Mouse (Mus musculus) retina, adult 2 months (tissue): Measurements from ENCODE around the gene Mfap4.

ENCODE experiments used
- DNase-seq: peaks from one replicate; pipeline ENCODE4 v3.0.0-alpha.2; 2012; ENCODE audit warnings: low read depth, low spot score

Gene Mfap4

DNA sequence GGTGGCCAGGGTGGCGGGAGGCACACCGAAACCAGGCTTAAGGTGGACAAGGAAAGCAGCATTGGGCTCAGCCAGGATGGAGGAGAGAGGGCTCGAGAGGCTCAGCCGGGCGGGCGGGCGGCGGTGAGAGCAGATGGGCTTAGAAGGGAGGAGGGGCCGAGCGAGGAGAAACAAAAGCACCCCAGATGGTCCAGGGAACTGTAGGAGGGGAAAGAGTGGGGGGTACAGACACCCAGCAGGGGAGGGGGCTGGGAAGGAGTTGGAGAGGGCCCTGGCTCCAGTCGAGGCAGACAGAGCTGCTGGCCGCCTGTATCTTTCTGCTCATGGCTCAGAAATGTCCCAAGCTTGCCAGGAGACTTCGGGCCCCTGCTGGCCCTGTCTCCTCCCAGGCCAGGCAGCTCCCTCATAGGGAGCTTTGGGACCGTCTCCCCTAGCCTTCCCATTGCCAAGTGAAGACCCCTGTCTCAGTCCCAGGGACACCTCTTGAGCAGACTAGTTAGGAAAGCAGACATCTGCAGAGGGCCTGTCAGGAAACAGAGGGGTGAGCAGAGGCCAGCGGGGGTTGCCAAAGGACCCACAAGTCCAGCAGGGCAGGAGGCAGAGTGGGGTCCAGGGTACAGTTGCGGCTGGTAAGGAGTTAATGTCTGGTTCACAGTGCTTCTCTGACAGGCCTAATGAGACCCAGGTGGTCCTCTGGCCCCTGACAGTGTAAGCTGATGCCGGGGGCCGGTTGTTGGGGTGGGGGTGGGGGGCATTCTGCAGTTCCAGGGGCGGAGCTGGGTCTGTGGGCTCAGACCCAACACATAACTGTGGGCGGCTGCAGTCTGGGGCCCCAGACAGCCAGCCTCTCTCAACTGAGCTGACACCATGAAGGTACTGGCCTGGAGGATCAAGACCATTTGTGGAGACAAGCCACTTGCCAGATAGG, at the start of gene Mfap4:
Mfap4 (plus strand) TSS at position 819 of the 928 bp plus-strand sequence.
- no peak for DNase-seq

DNA sequence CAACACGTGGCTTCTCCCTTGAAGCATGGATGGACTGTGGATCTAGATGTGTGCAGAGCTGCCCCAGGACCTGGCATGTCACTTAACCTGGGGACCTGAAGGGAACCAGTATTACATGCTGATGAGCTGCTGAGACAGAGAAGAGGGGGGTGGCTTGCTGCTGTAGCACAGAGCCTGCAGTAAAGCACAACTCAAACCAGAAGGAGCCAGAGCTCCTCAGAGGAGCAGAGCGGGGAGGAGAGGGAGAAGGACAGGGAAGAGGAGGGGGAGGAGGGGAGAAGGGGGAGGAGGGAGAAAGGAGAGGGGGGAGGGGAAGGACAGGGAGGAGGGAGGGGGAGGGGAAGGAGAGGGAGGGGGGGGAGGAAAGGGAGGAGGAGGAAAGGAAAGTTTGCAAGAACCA, 48.9 kb upstream of the Mfap4 start:
- no peak for DNase-seq

DNA sequence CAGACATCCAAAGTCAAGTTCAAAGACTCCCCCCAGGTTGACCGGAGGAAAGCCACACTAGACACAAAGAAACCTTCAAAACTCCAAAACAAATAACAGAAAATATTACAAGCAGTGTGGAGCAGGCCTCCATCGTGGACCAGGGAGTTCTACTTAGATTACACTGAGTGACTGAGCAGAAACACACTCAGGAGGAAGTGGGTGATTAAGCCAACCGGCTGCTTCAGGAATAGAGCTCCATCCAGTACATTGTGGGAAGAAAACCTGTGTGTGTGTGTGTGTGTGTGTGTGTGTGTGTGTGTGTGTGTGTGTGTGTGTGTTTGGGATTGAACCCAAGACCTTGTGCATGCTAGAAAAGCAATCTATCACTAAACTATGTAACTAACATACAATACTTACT, 46.1 kb upstream of the Mfap4 start:
- no peak for DNase-seq

DNA sequence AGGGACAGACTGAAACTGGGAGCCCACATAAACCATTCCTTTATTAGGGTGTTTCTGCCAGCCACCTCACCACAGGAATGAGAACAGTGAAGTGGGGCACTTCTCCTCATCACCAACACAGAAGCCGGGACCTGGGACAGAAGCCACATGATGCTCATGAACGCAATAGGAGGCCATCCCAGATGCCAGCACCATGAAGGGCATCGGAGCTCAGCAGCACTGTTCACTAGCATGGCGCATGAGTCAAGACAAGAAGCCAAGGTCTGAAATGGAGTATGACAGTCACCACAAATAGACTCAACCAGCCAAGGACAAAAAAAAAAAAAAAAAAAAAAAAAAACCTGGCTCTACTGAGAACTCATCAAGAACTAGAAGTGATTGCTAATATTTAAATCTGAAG, 44.8 kb upstream of the Mfap4 start:
- no peak for DNase-seq

DNA sequence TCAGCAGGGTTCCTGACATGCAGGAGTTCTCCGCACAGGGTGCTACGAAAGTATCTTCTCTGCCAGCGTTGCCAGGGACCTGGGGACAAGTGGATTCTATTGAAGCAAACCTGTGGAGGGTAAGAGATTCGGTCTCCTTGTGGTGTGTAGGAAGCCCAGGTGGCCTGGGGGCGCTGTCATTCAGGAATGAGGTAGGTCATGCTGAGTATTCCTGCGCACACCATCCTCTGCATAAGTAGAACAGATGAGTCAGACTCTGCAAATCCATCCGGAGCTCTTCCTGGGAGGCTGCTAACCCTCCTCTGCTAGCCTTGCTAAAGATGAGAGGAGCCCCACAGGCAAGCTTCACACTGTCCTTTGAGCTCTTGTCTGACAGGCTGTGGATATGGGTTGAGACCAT, 43.6 kb upstream of the Mfap4 start:
- no peak for DNase-seq

DNA sequence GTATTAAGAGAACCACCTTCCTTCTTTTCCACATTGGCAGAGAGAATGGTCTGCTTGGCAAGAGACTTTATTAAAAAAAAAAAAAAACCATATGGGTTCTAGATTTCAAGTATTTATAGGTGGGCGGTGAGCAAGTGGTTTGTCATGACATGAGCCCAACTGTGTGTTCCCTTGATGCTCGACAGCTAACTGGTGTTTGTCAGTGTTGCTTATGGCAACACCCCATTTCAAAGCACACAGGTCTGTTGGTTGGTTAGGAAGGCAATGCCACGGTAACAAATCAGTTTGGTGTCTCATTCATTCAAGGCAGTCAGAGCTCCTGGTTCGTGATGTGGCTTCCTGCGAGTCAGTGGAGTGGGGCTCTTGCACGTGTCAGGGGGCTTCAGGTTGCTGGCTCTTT, 41.4 kb upstream of the Mfap4 start:
- DNase-seq: no peak

DNA sequence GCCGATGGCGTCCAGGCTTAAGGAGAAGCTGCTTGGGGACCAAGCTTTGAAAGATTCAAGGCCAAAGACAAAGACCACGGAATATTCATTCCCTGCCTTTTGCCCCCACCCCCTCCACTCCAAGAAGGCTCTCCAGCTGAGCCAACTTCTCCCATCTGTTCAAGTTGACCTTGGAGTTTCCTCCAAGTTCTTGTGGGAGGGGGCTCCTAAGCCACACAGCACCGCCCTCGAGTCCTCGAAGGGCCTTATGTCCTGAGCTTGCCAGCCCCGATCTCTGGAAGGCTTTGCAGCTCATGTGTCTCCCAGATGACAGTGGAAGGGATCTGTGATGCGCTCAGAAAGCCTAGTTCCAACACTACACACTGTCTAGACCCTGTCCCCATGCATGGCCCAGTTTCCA, 37.9 kb upstream of the Mfap4 start:
- DNase-seq: no peak

DNA sequence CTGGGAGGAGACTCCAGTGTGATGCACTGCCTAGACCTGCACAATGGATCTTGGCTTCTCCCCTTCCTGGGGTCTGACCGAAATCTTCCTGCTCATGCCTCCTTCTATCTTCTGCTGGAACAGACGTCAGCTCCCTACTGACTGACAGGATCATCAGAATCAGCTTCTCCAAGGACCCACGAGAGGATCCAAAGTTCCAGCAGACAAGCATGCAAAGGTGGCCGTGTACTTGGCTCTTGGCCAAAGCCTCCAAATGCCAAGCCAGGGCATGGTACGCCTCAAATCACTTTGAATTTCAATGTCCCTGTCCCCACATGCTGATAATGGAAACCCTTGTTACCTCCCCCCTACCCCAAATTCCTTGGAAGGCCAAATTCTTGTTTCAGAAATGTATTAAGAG, 37.2 kb upstream of the Mfap4 start:
- no peak for DNase-seq

DNA sequence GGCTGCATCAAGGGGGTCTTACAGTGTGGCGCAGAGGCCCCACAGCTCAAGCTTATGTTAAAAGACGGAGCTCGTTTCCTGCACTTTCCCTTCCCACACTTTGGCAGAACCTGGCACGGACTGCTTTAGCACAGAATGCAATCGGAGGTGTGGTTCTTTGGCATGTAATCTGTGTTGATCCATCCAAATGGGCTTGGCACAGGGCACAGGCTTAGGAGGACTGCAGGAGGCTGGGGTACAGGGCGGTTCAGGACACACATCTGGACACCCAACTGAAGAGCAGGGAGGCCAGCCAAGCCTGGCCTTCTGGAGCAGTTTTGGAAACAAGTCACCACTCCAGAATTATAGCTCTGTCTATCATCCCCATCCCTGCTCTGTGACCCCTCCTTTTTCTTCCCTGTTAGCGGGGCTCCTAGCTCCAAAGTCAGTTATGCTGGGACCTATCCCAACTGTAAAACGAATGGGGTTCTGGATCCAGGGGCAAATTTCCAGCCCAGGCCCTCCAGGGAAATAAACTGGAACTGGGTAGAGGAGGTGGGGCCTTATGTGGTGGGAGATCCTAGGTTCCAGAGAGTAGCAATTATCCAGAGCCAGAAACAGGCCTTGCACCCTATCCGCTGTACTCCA, 36.5 kb upstream of the Mfap4 start:
- DNase-seq: no peak

DNA sequence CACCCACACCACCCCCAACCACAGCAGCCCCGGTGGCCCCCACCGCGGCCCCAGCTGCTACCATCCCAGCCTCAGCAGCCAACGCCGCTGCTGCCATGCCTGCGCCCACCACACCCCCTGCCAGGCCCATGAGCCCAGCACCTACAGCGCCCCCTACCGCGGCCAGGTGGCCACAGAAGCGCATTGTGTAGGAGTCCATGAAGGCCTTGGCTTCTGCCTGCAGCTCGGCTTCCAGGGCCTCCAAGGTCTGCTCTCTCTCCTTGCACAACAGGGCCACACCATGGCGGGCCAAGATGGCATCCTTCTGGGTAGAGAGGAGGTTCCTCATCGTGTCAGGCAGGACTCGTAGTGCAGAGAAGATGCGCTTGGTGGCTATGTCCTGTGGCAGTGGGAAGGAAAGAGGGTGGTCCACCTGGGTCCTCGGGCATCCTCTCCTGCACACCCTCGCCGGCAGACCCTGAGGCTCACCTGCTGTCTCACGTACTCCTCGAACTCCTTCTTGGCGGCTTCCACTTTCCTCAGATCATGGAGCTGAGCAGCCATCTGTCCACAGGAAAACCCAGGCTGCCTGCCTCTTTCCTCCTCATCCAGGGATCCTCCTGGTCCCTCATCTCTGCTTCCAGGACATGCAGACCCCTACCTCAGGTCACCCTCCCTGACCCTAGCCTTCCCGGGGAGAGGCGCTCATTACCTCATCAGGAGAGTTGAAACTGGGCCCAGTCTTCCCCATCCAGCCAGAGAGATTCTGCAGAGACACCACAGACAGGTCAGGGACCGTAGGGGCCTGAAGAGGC, 35.5 kb upstream of the Mfap4 start:
- no peak for DNase-seq

DNA sequence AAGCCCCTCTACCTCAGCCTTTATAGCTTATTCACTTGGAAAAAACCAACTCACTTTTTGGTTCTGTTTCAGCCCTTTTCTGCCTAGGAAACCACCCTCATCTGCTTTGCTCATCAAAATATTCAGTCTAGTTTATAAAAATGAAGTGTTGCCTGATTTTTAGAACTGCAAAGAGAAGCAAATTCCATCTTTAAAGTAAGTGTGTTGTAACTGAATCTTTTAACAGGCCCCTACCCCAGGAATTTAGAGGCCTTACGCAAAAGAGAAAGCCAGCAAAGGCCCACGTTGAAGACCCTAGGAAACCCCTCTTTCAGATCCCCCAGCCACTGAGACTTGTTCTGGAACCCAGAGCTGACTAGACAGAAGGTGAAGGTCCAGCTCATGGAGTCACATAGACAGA, 21.2 kb upstream of the Mfap4 start:
- no peak for DNase-seq

DNA sequence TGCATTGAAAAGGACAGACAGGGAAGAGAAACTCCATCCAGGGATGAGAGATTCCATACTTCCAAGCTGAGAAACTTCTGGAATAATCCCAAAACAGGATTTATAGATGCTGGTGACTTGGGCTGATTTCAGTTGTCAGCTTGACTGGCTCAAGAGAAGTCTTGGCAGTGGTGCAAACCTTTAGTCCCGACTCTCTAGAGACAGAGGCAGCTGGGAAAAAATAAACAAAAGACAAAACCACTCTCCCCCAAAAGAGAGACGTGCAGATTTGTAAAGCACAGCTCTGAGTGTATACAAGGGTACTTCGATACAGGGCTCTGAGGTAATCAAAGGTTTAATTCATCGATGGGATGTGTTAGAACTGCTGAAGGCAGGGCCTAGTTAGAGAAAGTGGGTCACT, 19.8 kb upstream of the Mfap4 start:
- DNase-seq: no peak

DNA sequence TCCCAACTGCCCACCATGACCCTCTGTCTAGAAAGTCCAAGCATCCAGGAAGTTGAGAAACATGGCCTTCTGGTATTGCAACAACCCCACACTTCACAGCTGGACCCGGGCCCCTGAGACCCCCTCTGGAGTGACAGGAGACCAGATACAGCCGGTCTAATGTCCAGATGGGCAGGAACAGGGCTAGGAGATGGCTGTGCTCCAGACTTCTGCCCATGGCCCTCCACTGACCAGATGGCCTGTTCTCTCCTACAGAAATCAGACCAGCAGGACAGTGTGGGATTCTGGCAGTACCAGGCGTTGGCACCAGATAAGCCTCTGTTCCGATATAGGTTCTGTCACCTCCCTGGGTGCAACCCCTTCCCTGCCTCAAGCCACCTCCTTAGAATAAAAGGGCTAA, 16.7 kb upstream of the Mfap4 start:
- DNase-seq: no peak

DNA sequence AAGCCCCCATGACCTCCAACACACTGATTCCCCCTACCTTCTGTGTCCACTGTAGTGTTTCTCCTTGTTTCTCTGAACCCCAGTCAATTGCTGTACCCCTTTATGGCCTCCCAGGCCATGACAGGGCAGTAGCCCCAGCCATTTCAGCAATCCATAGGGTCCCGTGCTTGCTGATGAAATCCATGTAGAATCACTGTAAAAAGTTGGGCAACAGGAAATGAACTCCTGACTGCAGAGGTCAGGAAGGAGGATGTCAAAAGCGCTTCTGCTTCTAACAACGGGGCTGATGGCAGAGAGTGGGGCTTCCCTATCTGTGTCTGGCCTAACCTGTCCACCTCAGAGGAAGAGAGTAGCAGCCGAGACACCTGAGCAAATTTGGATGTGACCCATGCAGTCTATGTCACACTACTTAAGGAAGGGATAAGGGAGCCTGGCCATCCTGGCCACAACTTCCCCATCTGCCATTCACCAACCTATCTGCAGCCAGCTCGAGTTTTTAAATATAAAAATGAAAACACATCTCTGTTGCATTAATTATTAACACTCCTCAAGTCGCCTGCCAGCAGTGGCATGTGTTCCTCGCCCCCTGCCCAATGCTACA, 15.8 kb upstream of the Mfap4 start:
- no peak for DNase-seq

DNA sequence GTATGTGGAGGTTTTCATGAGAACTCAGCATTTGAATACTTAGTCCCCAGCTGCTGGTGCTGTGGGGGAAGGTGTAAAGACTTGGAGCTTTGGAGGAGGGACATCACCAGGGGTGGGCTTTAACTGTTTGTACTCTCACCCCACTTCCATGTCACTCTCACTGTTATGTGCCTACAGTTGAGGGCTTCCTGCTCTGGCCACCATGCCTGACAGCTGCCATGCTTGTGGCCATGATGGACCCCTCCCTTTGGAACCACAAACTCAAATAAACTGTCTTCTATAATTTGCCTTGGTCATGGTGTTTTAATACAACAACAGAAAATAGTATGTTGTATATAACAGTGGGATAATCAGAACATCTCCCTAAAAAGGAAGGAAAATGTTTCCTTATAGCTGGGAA, 14.4 kb upstream of the Mfap4 start:
- DNase-seq: no peak

DNA sequence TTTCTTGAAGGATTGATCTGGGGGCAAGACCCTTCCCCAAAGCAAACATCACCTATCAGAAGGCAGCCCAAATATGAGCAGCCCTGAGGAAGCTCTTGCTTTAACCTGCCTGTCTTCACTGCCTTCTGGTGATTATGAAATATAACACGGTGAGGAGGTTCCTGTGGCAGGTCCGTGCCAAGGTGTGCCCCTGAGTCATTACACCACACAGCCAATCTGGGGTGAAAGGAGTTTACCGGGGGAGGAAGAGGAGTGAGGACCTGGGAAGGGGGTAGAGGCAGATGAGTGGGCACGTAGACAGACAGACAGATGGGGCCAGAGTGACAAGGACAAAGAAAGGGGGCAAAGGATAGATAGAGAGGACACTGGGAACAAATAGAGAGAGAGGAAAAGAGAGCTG, 11.6 kb upstream of the Mfap4 start:
- no peak for DNase-seq

DNA sequence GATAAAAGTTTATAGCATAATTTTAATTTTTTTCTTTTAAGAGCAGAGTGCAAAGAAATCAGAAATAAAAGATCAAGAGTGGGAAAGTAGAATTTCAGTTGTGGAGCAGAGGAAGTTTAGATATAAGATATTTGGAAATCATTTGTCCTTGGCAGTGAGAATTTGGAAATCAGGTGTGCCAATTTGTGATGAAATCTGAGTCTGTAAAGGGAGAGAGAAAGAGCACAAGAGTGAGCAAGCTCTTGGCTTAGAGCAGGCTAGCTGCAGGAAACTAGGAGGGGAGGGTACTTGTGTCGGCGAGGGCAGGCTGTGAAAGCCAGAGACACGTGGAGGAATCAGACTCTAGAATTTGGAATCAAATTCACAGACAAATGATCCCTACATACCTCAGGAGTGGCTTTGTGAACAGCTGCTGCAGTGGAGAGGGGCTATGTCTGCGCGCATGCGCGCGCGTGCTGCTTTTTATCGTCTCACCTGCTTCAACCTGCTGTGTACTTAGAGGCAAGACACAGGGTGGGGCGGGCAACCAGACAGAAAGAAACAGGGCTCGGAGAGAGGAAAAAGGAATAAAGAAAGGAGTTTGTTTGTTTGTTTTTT, 8.3 kb upstream of the Mfap4 start:
- no peak for DNase-seq

DNA sequence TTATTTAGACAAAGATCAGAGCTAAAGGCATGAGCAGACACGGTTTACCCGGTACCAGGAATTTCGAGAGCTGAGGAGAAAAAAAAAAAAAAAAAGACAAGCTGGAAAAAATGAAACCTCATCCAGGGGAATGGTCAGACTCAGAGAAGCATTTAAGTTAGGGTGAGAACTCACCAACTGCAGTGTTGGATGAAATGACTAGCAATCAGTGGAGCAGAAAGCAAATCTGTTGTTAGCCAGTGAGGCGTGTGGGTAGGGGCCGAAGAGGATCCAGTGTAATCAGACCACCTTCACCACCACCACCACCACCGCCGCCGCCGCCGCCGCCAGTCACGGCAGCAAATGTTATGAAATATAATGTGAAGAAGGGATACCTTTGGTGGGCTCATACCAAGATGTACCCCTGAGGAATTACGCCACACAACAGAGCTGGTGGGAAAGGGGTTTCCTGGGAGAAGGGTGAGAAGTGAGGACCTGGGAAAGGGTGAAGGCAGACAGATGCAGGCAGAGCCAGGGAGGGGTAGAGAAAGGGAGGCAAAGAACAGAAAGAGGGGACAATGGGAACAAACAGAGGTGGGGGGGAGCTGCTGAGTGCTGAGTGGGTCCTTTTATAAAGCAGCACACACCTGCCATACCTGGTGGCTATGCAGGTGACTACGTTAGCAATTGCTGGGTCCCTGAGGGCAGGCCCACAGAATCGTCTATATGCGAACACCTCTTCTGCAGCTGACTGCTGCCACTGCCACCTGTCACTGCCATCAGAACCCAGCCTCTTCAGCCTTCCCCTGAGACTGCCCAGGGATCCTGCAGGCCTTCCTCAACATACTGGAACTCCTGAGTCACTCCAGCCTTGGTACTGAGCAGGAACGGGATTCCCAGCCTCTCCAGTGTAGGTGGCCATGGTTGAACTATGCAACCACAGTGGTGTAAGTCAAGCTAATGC, 7.4 kb upstream of the Mfap4 start:
- no peak for DNase-seq

DNA sequence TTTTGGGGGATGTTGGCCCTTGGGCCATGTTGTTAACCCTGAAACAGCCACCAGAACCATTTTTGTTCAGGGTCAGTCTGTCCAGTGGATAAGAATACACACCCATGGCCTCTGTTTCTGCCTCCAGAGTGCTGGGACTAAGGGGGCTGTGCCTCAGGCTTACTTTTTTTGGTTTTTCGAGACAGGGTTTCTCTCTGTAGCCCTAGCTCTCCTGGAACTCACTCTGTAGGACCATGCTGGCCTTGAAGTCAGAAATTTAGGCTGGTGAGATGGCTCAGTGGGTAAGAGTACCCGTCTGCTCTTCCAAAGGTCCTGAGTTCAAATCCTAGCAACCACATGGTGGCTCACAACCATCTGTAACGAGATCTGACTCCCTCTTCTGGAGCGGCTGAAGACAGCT, 6.4 kb upstream of the Mfap4 start:
- no peak for DNase-seq

DNA sequence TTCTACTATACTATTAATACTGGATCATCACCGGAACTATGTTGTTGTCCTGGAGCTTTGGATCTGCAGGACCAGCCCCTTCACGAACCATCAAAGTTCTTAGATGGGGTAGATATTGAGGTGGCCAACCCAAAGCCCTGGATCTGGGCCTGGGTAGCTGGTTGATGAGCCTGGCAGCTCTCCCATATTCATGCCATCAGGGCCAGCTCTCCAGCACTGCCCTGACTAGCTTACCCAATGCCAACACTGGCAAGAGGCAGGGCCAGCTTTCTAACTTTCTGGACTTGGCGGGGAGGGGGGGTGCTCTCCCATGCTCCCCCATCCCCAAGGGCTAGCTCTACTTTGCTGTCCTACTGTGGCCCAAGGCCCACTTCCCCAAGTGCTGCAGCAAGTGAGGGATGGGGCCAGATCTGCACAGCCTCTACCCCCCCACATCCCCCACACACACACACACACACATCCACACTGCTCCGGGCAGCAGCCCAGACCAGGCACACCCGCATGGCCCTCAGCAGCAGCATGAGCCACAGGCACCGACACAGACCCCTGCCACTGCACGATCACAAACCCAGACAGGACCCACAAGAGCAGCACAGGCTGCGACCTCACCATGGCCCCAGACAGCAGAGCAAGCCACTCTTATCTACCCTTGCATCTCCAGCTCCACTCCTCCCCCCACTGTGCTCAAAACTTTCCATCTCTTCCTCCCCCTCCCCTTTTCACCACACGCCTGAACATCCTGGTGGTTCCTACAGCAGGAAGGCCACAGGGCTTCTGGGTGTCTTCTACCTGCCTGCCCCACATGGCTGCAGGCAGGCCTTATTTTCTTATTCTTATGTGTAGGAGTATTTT, 3.8 kb upstream of the Mfap4 start:
- no peak for DNase-seq
